Mouse (Mus musculus): Measurements from ENCODE around the gene Tbxas1. TPM values are rescaled to one million over a fixed set of nuclear protein-coding genes. Genes with fewer than 3 reads are reported as not detected.

Tbxas1 gene
- polyA plus RNA-seq, 1 experiment, result 1.2 TPM

- no peak for DNase-seq
- no peak overlapping the region for H3K4me3 ChIP-seq (replicated peaks; ENCODE audit: insufficient read depth, low read depth, low read length)
- H3K27ac ChIP-seq (ENCODE audit: insufficient read depth, low read length), result no peak overlapping the region
- 63% methylated on average over 5 of the region's 5 CpGs for WGBS
- no peaks in the 10 kb centered on the region for H3K4me1 ChIP-seq (ENCODE audit: control insufficient read depth, insufficient read depth, low read length)
- no peaks in the 10 kb centered on the region for H3K27me3 ChIP-seq (ENCODE audit: control insufficient read depth, insufficient read depth, low read length)
- TF ChIP-seq CTCF (IDR thresholded peaks at IDR 0.05; ENCODE audit: borderline replicate concordance, insufficient read depth, low read depth, low read length) (no peak), POLR2A (IDR thresholded peaks at IDR 0.05; ENCODE audit: borderline replicate concordance, insufficient read depth, low read length) (no peak)
Measured at GRCm38 (mm10) chr6:39005945-39006572, 130.9 kb downstream of the Tbxas1 start.

- no peak for TF ChIP-seq POLR2A (IDR thresholded peaks at IDR 0.05; ENCODE audit: borderline replicate concordance, insufficient read depth, low read length)
- no peak for TF ChIP-seq CTCF (IDR thresholded peaks at IDR 0.05; ENCODE audit: borderline replicate concordance, insufficient read depth, low read depth, low read length)
- DNase-seq, result no peak
- Histone ChIP-seq H3K4me3 (replicated peaks; ENCODE audit: insufficient read depth, low read depth, low read length) (no peak overlapping the region), H3K27me3 (ENCODE audit: control insufficient read depth, insufficient read depth, low read length) (no peaks in the 10 kb centered on the region), H3K4me1 (ENCODE audit: control insufficient read depth, insufficient read depth, low read length) (no peaks in the 10 kb centered on the region), H3K27ac (ENCODE audit: insufficient read depth, low read length) (no peak overlapping the region)
- WGBS, result 75% methylated on average over 5 of the region's 5 CpGs
Measured at GRCm38 (mm10) chr6:39007223-39007622, 132.0 kb downstream of the Tbxas1 start.

- Histone ChIP-seq H3K27ac (ENCODE audit: insufficient read depth, low read length) (no peak overlapping the region), H3K4me1 (ENCODE audit: control insufficient read depth, insufficient read depth, low read length) (no peaks in the 10 kb centered on the region), H3K4me3 (replicated peaks; ENCODE audit: insufficient read depth, low read depth, low read length) (no peak overlapping the region), H3K27me3 (ENCODE audit: control insufficient read depth, insufficient read depth, low read length) (no peaks in the 10 kb centered on the region)
- DNase-seq, result no peak
- TF ChIP-seq POLR2A (IDR thresholded peaks at IDR 0.05; ENCODE audit: borderline replicate concordance, insufficient read depth, low read length) (no peak), CTCF (IDR thresholded peaks at IDR 0.05; ENCODE audit: borderline replicate concordance, insufficient read depth, low read depth, low read length) (no peak)
- 68% methylated on average over 4 of the region's 4 CpGs for WGBS
Measured at GRCm38 (mm10) chr6:39008116-39008515, 132.9 kb downstream of the Tbxas1 start.

- 92% methylated on average over 10 of the region's 10 CpGs for WGBS
- Histone ChIP-seq H3K27ac (ENCODE audit: insufficient read depth, low read length) (no peak overlapping the region), H3K4me3 (replicated peaks; ENCODE audit: insufficient read depth, low read depth, low read length) (no peak overlapping the region), H3K4me1 (ENCODE audit: control insufficient read depth, insufficient read depth, low read length) (no peaks in the 10 kb centered on the region), H3K27me3 (ENCODE audit: control insufficient read depth, insufficient read depth, low read length) (no peaks in the 10 kb centered on the region)
- DNase-seq, result no peak
- TF ChIP-seq POLR2A (IDR thresholded peaks at IDR 0.05; ENCODE audit: borderline replicate concordance, insufficient read depth, low read length) (no peak), CTCF (IDR thresholded peaks at IDR 0.05; ENCODE audit: borderline replicate concordance, insufficient read depth, low read depth, low read length) (no peak)
Measured at GRCm38 (mm10) chr6:39013034-39013832, 138.0 kb downstream of the Tbxas1 start.

GRCm38 (mm10) chr6:39017942-39018341 lies 142.7 kb downstream of the Tbxas1 start:
- DNase-seq, result no peak
- no peak overlapping the region for H3K4me3 ChIP-seq (replicated peaks; ENCODE audit: insufficient read depth, low read depth, low read length)
- no peak overlapping the region for H3K27ac ChIP-seq (ENCODE audit: insufficient read depth, low read length)
- WGBS, result 89% methylated on average over 11 of the region's 11 CpGs
- H3K4me1 ChIP-seq (ENCODE audit: control insufficient read depth, insufficient read depth, low read length), result no peaks in the 10 kb centered on the region
- H3K27me3 ChIP-seq (ENCODE audit: control insufficient read depth, insufficient read depth, low read length), result no peaks in the 10 kb centered on the region
- TF ChIP-seq POLR2A (IDR thresholded peaks at IDR 0.05; ENCODE audit: borderline replicate concordance, insufficient read depth, low read length) (no peak), CTCF (IDR thresholded peaks at IDR 0.05; ENCODE audit: borderline replicate concordance, insufficient read depth, low read depth, low read length) (no peak)

- DNase-seq, result no peak
- Histone ChIP-seq H3K27ac (ENCODE audit: insufficient read depth, low read length) (no peak overlapping the region), H3K27me3 (ENCODE audit: control insufficient read depth, insufficient read depth, low read length) (no peaks in the 10 kb centered on the region), H3K4me1 (ENCODE audit: control insufficient read depth, insufficient read depth, low read length) (no peaks in the 10 kb centered on the region), H3K4me3 (replicated peaks; ENCODE audit: insufficient read depth, low read depth, low read length) (no peak overlapping the region)
- WGBS, result 76% methylated on average over 7 of the region's 7 CpGs
- TF ChIP-seq POLR2A (IDR thresholded peaks at IDR 0.05; ENCODE audit: borderline replicate concordance, insufficient read depth, low read length), result no peak
- TF ChIP-seq CTCF (IDR thresholded peaks at IDR 0.05; ENCODE audit: borderline replicate concordance, insufficient read depth, low read depth, low read length), result no peak
Measured at GRCm38 (mm10) chr6:39018805-39019204, 143.6 kb downstream of the Tbxas1 start.

GRCm38 (mm10) chr6:39019219-39019618 lies 144.0 kb downstream of the Tbxas1 start:
- TF ChIP-seq POLR2A (IDR thresholded peaks at IDR 0.05; ENCODE audit: borderline replicate concordance, insufficient read depth, low read length), result no peak
- TF ChIP-seq CTCF (IDR thresholded peaks at IDR 0.05; ENCODE audit: borderline replicate concordance, insufficient read depth, low read depth, low read length), result no peak
- Histone ChIP-seq H3K4me3 (replicated peaks; ENCODE audit: insufficient read depth, low read depth, low read length) (no peak overlapping the region), H3K4me1 (ENCODE audit: control insufficient read depth, insufficient read depth, low read length) (no peaks in the 10 kb centered on the region), H3K27ac (ENCODE audit: insufficient read depth, low read length) (no peak overlapping the region), H3K27me3 (ENCODE audit: control insufficient read depth, insufficient read depth, low read length) (no peaks in the 10 kb centered on the region)
- no peak for DNase-seq
- 76% methylated on average over 5 of the region's 5 CpGs for WGBS

- TF ChIP-seq CTCF (IDR thresholded peaks at IDR 0.05; ENCODE audit: borderline replicate concordance, insufficient read depth, low read depth, low read length) (no peak), POLR2A (IDR thresholded peaks at IDR 0.05; ENCODE audit: borderline replicate concordance, insufficient read depth, low read length) (no peak)
- 94% methylated on average over 1 of the region's 1 CpGs for WGBS
- no peaks in the 10 kb centered on the region for H3K27me3 ChIP-seq (ENCODE audit: control insufficient read depth, insufficient read depth, low read length)
- DNase-seq, result no peak
- H3K4me1 ChIP-seq (ENCODE audit: control insufficient read depth, insufficient read depth, low read length), result no peaks in the 10 kb centered on the region
- H3K4me3 ChIP-seq (replicated peaks; ENCODE audit: insufficient read depth, low read depth, low read length), result no peak overlapping the region
- no peak overlapping the region for H3K27ac ChIP-seq (ENCODE audit: insufficient read depth, low read length)
Measured at GRCm38 (mm10) chr6:39021909-39022308, 146.7 kb downstream of the Tbxas1 start.

Measured in cerebellum, adult 2 months (tissue).